Mouse (Mus musculus): ENCODE results near the gene Tap2. TPM values are rescaled to one million over a fixed set of nuclear protein-coding genes. Genes with fewer than 3 reads are reported as not detected.

The Tap2 gene
- 100 to 1,000 TPM; 165 to 199 TPM for total RNA-seq (2023)

DNA sequence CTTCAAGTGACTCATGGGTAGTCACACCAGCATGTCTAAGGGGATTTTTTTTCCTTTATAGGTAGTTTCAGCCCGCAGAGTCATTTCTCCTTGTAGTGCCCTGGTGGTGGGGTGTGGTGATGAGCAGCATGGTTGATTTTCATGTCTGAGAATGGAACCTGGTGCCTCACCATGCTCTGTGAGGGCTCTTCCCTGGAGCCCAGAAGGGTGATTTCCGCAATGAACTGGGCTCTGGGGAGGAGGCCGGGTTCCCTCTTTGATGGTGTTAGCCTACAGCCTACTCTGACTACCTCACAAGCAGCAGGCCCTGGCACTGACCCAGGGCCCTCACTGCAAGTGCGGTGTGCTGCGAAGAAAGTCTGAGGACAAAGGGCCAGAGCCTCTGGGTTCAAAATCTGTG is at the start of gene Tap2:
Tap2 (plus strand) TSS at position 84 of the 400 bp plus-strand sequence.

DNA sequence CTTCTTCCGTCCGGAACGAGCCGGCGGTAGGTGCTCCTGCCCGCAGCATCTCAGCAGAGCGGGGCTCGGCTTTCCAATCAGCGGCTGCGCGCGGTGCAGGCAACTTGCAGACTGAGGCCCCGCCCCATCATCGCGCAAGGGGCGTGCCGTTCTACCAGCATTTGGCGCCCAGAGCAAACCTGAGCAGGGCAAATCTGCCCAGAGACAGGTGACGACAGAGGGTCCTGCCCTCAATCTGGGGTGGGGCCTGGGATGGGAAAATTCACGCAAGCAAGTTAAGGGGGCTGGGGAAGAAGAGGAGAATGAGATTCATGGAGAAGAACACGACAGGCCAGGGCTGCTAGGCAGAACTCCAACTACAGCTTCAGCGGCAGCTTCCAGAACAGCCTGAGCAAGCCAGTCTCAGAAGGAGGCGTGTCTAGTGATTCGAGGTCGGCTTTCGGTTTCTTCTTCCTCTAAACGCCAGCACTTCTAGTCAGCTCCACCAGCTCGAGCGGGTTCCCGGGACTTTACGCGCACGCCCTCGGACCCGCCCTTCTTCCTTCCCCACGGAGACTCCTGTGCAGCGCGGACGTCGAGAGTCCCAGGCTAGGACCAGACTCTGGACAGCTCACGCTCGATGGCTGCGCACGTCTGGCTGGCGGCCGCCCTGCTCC is 15.9 kb upstream of the Tap2 start, which contains the start of the genes Tap1 and Psmb9:
Tap1 (plus strand) TSS at position 293 of the 656 bp plus-strand sequence.
Psmb9 (minus strand) TSS at position 504 of the 656 bp plus-strand sequence.

DNA sequence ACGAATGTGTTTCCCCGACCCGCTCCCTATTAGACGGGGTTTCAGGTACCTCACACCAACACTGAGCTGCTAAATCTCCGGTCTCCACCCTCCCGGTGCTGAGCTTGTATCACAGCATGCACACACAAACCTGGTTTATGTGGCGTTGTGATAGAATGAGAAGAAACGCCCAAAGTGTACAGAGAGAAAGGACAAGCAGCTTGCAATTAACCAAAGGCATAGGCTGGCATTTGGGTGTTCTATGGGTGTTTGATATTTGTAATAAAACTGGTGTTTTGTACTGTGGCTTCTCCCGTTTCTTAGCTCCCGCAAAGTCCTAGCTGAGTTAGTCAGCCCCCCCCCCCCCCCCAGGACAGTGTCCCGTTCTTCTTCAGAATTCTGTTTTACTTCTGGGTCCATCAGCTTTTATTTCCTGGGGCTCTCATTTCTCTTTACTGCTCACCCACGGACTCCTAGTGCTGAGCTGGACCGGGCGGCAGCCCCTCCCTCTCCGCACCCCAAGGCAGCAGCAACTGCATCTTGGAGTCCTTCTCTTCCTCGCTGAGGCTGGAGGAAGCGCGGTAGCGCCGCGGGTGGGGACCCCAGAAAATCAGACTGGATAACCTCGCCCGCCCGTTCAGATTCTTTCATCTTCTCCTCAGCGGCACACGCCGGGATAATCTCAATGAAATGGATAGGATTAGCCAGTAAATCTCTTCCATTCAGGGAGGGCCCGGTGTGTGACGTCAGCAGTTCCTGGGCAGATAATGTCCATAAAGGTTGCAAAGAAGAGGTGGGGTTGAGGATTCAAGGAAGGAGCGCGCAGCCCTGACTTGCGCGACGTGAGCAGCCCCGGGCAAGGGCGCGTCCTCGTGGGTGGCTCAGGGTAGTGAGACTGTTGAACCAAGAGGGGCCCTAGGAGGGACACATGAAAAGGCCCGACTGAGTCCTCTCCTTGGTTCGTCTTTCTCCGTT is 6.1 kb upstream of the Tap2 start, which contains the start of gene Psmb8:
Psmb8 (plus strand) TSS at position 781 of the 954 bp plus-strand sequence.

DNA sequence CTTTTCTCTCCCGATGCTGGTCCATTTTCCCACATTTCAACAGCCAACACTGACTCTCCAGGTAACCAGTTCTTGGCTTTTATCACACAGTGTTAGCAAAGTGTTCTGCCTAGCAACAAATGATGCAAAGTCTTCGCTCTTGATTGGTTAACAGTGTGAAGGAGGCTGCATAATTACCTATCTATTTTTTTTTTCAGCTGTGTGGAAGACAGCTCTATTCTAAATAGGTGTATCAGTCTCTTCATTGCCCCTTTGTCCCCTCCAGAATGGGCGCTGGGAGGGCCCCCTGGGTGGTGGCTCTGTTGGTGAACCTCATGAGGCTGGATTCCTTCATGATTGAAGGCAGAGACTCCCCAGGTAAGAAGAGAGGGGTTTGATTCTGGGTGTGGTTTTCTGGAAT is 35.4 kb downstream of the Tap2 start, which contains the start of gene H2-Ob:
H2-Ob (plus strand) TSS at position 198 of the 400 bp plus-strand sequence.

DNA sequence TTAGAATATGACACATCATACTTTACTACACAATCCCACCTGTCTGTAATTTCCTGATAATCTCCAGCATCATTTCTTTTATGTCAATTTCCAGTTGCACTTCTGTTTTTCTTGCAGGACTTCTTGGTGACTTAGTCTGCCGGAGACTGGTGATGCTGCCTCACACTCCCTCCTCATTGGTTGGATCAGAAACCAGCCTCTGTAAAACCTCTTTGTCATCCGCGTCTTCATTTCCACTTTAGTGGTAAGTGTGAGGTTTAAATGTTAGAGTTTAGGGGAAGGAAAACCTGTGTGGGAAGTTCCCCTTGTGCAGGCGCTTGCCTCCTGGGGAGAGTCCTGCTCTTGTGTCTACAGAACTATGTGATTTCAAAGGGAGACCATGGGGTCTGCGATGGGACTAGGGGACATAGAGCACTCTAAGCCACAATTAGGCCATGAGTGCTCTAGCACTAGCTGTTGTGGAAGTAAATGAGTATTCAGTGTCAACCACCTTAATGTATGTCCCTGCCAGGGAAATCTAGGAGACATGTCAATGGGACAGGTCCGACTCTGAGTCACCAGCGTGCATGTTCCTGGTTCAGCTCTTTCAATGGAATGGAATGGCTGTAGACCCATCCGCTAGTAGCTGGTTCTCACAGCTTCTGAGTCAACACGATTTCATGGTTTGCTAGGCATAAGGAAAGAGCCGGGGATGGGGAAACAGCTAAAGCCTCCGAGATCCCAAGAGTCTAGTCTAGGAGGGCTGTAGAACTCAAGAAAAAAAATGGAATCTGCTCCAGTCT is 54.5 kb downstream of the Tap2 start, which contains the start of gene H2-Ab1:
H2-Ab1 (plus strand) TSS at position 96 of the 782 bp plus-strand sequence.

Other genes with a start within 250 kb of the Tap2 start
- gene Vps52, start 247.7 kb upstream of the Tap2 start, total RNA-seq (2023) = 10 to 100 TPM; 73.4 to 74.6 TPM
- gene Rps18, start 247.5 kb upstream of the Tap2 start, total RNA-seq (2023) = 1,000 to 10,000 TPM; 2,139 to 2,167 TPM
- gene H2-K1, start 203.2 kb upstream of the Tap2 start, total RNA-seq (2023) = 1,000 to 10,000 TPM; 5,234 to 5,289 TPM
- gene Ring1, start 178.8 kb upstream of the Tap2 start, total RNA-seq (2023) = 10 to 100 TPM; 30.4 to 30.6 TPM
- gene H2-Ke6, start 175.5 kb upstream of the Tap2 start, total RNA-seq (2023) = 100 to 1,000 TPM; 117 to 150 TPM
- 100 to 1,000 TPM; 100 to 103 TPM for gene Slc39a7, start 171.8 kb upstream of the Tap2 start, total RNA-seq (2023)
- gene Rxrb, start 171.7 kb upstream of the Tap2 start, total RNA-seq (2023) = 100 to 1,000 TPM; 114 to 115 TPM
- gene Col11a2, start 164.1 kb upstream of the Tap2 start, total RNA-seq (2023) = 10 to 100 TPM; 19.8 to 27.5 TPM
- gene H2-Oa, start 111.2 kb upstream of the Tap2 start, total RNA-seq (2023) = 1 to 10 TPM; 6.9 to 9.5 TPM
- 10 to 100 TPM; 25.1 to 25.8 TPM for gene H2-DMa, start 84.0 kb upstream of the Tap2 start, total RNA-seq (2023)
- 100 to 1,000 TPM; 303 to 376 TPM for gene Brd2, start 80.9 kb upstream of the Tap2 start, total RNA-seq (2023)
- 1 to 10 TPM; 2.3 to 8.6 TPM for gene H2-DMb2, start 60.2 kb upstream of the Tap2 start, total RNA-seq (2023)
- gene H2-DMb1, start 50.5 kb upstream of the Tap2 start, total RNA-seq (2023) = 1 to 10 TPM; 3.1 to 5.9 TPM
- 100 to 1,000 TPM; 187 to 213 TPM for gene Tap1, start 16.0 kb upstream of the Tap2 start, total RNA-seq (2023)
- gene Psmb9, start 15.8 kb upstream of the Tap2 start, total RNA-seq (2023) = 100 to 1,000 TPM; 130 to 159 TPM
- gene Psmb8, start 5.8 kb upstream of the Tap2 start, total RNA-seq (2023) = 100 to 1,000 TPM; 281 to 304 TPM
- 10 to 100 TPM; 50.5 to 59.9 TPM for gene H2-Ob, start 35.4 kb downstream of the Tap2 start, total RNA-seq (2023)
- 10 to 100 TPM; 20.1 to 49.2 TPM for gene H2-Ab1, start 54.2 kb downstream of the Tap2 start, total RNA-seq (2023)
- 10 to 100 TPM; 21.0 to 52.3 TPM for gene H2-Aa, start 84.3 kb downstream of the Tap2 start, total RNA-seq (2023)
- gene H2-Eb1, start 102.3 kb downstream of the Tap2 start, total RNA-seq (2023) = 10 to 100 TPM; 16.7 to 33.7 TPM
- gene H2-Eb2, start 122.1 kb downstream of the Tap2 start, total RNA-seq (2023) = not detected
- gene Btnl2, start 151.3 kb downstream of the Tap2 start, total RNA-seq (2023) = under 1 TPM in 1 of 2 experiments, not detected in 1; 0.36 TPM
- not detected for gene Btnl1, start 173.6 kb downstream of the Tap2 start, total RNA-seq (2023)
- 1 to 10 TPM; 1.1 to 2.8 TPM for gene BC051142, start 195.3 kb downstream of the Tap2 start, total RNA-seq (2023)